Mouse (Mus musculus): ENCODE measurements around the gene Adat3.

Gene Adat3

GRCm38 (mm10) chr10:80650392-80650791, 47.7 kb downstream of the Adat3 start:
- DNase-seq (ENCODE audit: low read depth, low spot score): no peak

GRCm38 (mm10) chr10:80653156-80653720, 50.6 kb downstream of the Adat3 start:
- DNase-seq (ENCODE audit: low read depth, low spot score): no peak

- DNase-seq (ENCODE audit: low read depth, low spot score): no peak
These were observed 52.2 kb downstream of the Adat3 start for GRCm38 (mm10) chr10:80654866-80655265.

GRCm38 (mm10) chr10:80655406-80656129, 52.9 kb downstream of the Adat3 start:
- DNase-seq (ENCODE audit: low read depth, low spot score): no peak

- peak; percentile 97 for DNase-seq (ENCODE audit: low read depth, low spot score)
These were observed 53.6 kb downstream of the Adat3 start for GRCm38 (mm10) chr10:80656130-80656862.

GRCm38 (mm10) chr10:80656863-80657623, 54.4 kb downstream of the Adat3 start, which contains the start of gene Btbd2:
Btbd2 (minus strand) TSS chr10:80657071.
- peak; percentile 51 for DNase-seq (ENCODE audit: low read depth, low spot score)

All from CD4-positive, CD25-positive, alpha-beta regulatory T cell, adult 2 months (primary cell).